Mouse (Mus musculus) monocyte, adult 2 months (primary cell): ENCODE results near the gene Yod1.
A peak's percentile ranks its signal among the peaks of the same experiment; 100 is the strongest.

Source experiments
- DNase-seq, 2 experiments: peaks; one replicate each; pipeline ENCODE4 v3.0.0; 2022; ENCODE audit warnings: low spot score in 2 of 2, low read depth in 1 of 2

The Yod1 gene

GRCm38 (mm10) chr1:130717291-130717871 lies at the start of gene Yod1:
Gene Yod1 (plus strand): TSS chr1:130717327.
- peak; percentile 59 to 84 for DNase-seq

- no peak for DNase-seq
Observed at GRCm38 (mm10) chr1:130678551-130678950, 38.6 kb upstream of the Yod1 start.

GRCm38 (mm10) chr1:130681075-130681474 lies 36.1 kb upstream of the Yod1 start:
- DNase-seq: no peak

GRCm38 (mm10) chr1:130681656-130682413 lies 35.3 kb upstream of the Yod1 start:
- DNase-seq: no peak

GRCm38 (mm10) chr1:130683905-130684304 lies 33.2 kb upstream of the Yod1 start:
- DNase-seq: no peak

GRCm38 (mm10) chr1:130698601-130699000 lies 18.5 kb upstream of the Yod1 start:
- DNase-seq: no peak

GRCm38 (mm10) chr1:130699937-130700633 lies 17.0 kb upstream of the Yod1 start:
- no peak for DNase-seq

GRCm38 (mm10) chr1:130701976-130702375 lies 15.2 kb upstream of the Yod1 start:
- DNase-seq: no peak

- no peak for DNase-seq
Observed at GRCm38 (mm10) chr1:130703613-130704012, 13.5 kb upstream of the Yod1 start.

- no peak for DNase-seq
Observed at GRCm38 (mm10) chr1:130710283-130711080, 6.6 kb upstream of the Yod1 start.

GRCm38 (mm10) chr1:130714046-130714445 lies 3.1 kb upstream of the Yod1 start:
- no peak for DNase-seq

- DNase-seq: peak; percentile 58 to 85
Observed at GRCm38 (mm10) chr1:130715561-130716217, 1.4 kb upstream of the Yod1 start, which contains the start of gene Gm29427. Gene Gm29427 (minus strand): TSS chr1:130715799.

- no peak for DNase-seq
Observed at GRCm38 (mm10) chr1:130716218-130716512, 962 bp upstream of the Yod1 start.

GRCm38 (mm10) chr1:130716513-130717290 lies 425 bp upstream of the Yod1 start:
- no peak for DNase-seq

- DNase-seq: no peak
Observed at GRCm38 (mm10) chr1:130724206-130724605, 7.1 kb downstream of the Yod1 start.

GRCm38 (mm10) chr1:130726396-130726795 lies 9.3 kb downstream of the Yod1 start:
- DNase-seq: no peak

GRCm38 (mm10) chr1:130728070-130728469 lies 10.9 kb downstream of the Yod1 start:
- no peak for DNase-seq

- no peak for DNase-seq
Observed at GRCm38 (mm10) chr1:130728708-130729107, 11.6 kb downstream of the Yod1 start.

- no peak for DNase-seq
Observed at GRCm38 (mm10) chr1:130729153-130729552, 12.0 kb downstream of the Yod1 start, which contains the start of gene Pfkfb2. Gene Pfkfb2 (minus strand): TSS chr1:130729253.

- DNase-seq: no peak
Observed at GRCm38 (mm10) chr1:130731741-130732337, 14.7 kb downstream of the Yod1 start, which contains the start of gene AA986860. Gene AA986860 (plus strand): TSS chr1:130731976.
